Mouse (Mus musculus) left cerebral cortex, postnatal 10 days (tissue): ENCODE measurements around the gene 1110032F04Rik. TPM values are rescaled to one million over a fixed set of nuclear protein-coding genes. Genes with fewer than 3 reads are reported as not detected.
"Not testable (repeated sequence)": the region's sequence is repeated elsewhere in the genome, so short reads cannot be mapped to it uniquely, and the experiment has no call there.

Experiments
- DNase-seq, 2 experiments: peaks; one replicate each; pipeline ENCODE4 v3.0.0; 2021 to 2022; ENCODE audit warnings: low spot score in 2 of 2, mixed read lengths in 1 of 2; ENCODE audit errors: extremely low spot score in 1 of 2
- intact Hi-C: fragments of 180-260 bp; cut with DNase I; formaldehyde crosslinking; loops from one replicate; pipeline ENCODE4 v1.15.1; 2025
- total RNA-seq, 2 experiments: library from RNA; stranded (reverse); gene quantifications; 2 replicates each; pipeline ENCODE4 v1.2.3; 2021

1110032F04Rik gene
- total RNA-seq, 2 experiments from 2014 or later: 11.2 to 11.4 TPM

GRCm38 (mm10) chr3:68902636-68903035 lies 33.2 kb downstream of the 1110032F04Rik start:
- intact Hi-C loops, DNase-seq: not testable (repeated sequence)

GRCm38 (mm10) chr3:68904902-68905778 lies 35.8 kb downstream of the 1110032F04Rik start:
- no peak for DNase-seq
- intact Hi-C loops: no loop called here

GRCm38 (mm10) chr3:68907509-68907908 lies 38.1 kb downstream of the 1110032F04Rik start:
- intact Hi-C loops: no loop called here
- no peak for DNase-seq

Other genes with a start within 250 kb of the 1110032F04Rik start
- gene Il12a, start 178.9 kb upstream of the 1110032F04Rik start, total RNA-seq: under 1 TPM; 0.93 to 0.94 TPM
- gene Ift80, start 135.0 kb downstream of the 1110032F04Rik start, total RNA-seq: 10 to 100 TPM; 11.8 to 12.4 TPM
- gene Smc4, start 135.2 kb downstream of the 1110032F04Rik start, total RNA-seq: 10 to 100 TPM in 1 of 2 experiments, 1 to 10 TPM in 1; 9.2 to 11.9 TPM
- gene Trim59, start 175.2 kb downstream of the 1110032F04Rik start, total RNA-seq: 1 to 10 TPM; 4.3 to 6.9 TPM